Mouse (Mus musculus) neural tube, embryonic 14.5 days (tissue): ENCODE measurements around the gene Msl2. TPM values are rescaled to one million over a fixed set of nuclear protein-coding genes. Genes with fewer than 3 reads are reported as not detected.

Source experiments
- ATAC-seq: fragments of 200-750 bp; cut with Nextera tagmentation; 2 replicates; pipeline ENCODE4 v1.8.0; 2017; ENCODE audit warnings: low read depth, mild to moderate bottlenecking, moderate TSS enrichment, moderate library complexity
- H3K27ac ChIP-seq: fragments of 300-500 bp; sonication (generic); 2 replicates; pipeline ENCODE4 v1.5.1; 2014; ENCODE audit warnings: low read depth, mild to moderate bottlenecking, control low read depth, low read length, moderate library complexity, mixed read lengths
- H3K27me3 ChIP-seq: fragments of 300-500 bp; sonication (generic); 2 replicates; pipeline ENCODE4 v1.6.1; 2014; ENCODE audit warnings: low read length; ENCODE audit not compliant: control insufficient read depth, insufficient read depth
- H3K36me3 ChIP-seq: fragments of 300-500 bp; sonication (generic); 2 replicates; pipeline ENCODE4 v1.6.1; 2014; ENCODE audit warnings: low read length, mixed read lengths; ENCODE audit not compliant: control insufficient read depth, insufficient read depth
- H3K4me1 ChIP-seq: fragments of 300-500 bp; sonication (generic); 2 replicates; pipeline ENCODE4 v1.6.1; 2014; ENCODE audit warnings: low read length; ENCODE audit not compliant: control insufficient read depth, insufficient read depth
- H3K4me2 ChIP-seq: fragments of 300-500 bp; sonication (generic); 2 replicates; pipeline ENCODE4 v1.6.1; 2014; ENCODE audit warnings: mild to moderate bottlenecking, low read depth, low read length, control low read depth
- H3K4me3 ChIP-seq: fragments of 300-500 bp; sonication (generic); 2 replicates; pipeline ENCODE4 v1.5.1; 2014; ENCODE audit warnings: low read depth, low read length, control low read depth, mixed read lengths
- H3K9ac ChIP-seq: fragments of 300-500 bp; sonication (generic); replicated peaks from 2 replicates; pipeline ENCODE4 v1.6.1; 2014; ENCODE audit warnings: low read depth, mild to moderate bottlenecking, control low read depth, low read length, mixed read lengths
- H3K9me3 ChIP-seq: fragments of 300-500 bp; sonication (generic); 2 replicates; pipeline ENCODE4 v1.6.1; 2016; ENCODE audit warnings: low read length; ENCODE audit not compliant: control insufficient read depth
- WGBS: fragments of 180-500 bp; shearing (Covaris S2); extraction: QIAGEN DNeasy Blood & Tissue Kit; methylation state at CpG from one replicate; pipeline ENCODE4 v1.1.7; 2014; 5-methylcytosine and 5-hydroxymethylcytosine counted together
- polyA plus RNA-seq: library from polyadenylated mRNA; unstranded; fragments of >200 nt; fragmentation: Nextera tagmentation; extraction: Ambion mirVana; gene quantifications from 2 replicates; pipeline ENCODE4 v1.2.1, GENCODE M21; 2014

The Msl2 gene
- 7.4 and 7.8 TPM in 2 replicates for polyA plus RNA-seq

DNA sequence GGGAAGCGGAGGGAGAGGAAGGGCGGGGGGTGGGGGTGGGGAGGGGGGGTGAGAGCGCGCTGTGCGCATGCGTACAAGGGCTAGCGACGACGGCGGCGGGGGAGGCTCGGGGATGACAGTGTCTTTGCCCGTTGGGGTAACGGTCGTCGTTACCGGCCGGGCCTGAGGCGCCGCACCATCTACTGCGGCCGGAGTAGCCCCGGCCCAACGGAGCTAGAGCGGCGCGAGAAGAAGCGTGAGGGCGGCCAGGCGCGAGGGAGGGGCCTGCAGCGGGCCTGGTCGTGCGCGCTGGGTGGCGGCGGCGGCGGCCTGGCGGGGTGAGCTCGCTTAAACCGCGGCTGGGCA is at the start of gene Msl2:
TSS of gene Msl2 (plus strand) at position 115 of the 345 bp plus-strand sequence.
- Histone ChIP-seq H3K9me3 (no peaks in the 10 kb centered on the region), H3K4me3 (peak within 1 kb of the TSS; percentile 99), H3K27ac (peak within 1 kb of the TSS; percentile 100), H3K36me3 (no peaks in the 10 kb centered on the region), H3K4me2 (peak within 1 kb of the TSS; percentile 97), H3K4me1 (peaks cover 16% of the 10 kb centered on the region), H3K9ac (peak within 1 kb of the TSS; percentile 99), H3K27me3 (no peaks in the 10 kb centered on the region; the same call in 1 of the 2 replicates)
- 0% methylated on average over 12 of the region's 43 CpGs for WGBS
- peak; percentile 78 for ATAC-seq

DNA sequence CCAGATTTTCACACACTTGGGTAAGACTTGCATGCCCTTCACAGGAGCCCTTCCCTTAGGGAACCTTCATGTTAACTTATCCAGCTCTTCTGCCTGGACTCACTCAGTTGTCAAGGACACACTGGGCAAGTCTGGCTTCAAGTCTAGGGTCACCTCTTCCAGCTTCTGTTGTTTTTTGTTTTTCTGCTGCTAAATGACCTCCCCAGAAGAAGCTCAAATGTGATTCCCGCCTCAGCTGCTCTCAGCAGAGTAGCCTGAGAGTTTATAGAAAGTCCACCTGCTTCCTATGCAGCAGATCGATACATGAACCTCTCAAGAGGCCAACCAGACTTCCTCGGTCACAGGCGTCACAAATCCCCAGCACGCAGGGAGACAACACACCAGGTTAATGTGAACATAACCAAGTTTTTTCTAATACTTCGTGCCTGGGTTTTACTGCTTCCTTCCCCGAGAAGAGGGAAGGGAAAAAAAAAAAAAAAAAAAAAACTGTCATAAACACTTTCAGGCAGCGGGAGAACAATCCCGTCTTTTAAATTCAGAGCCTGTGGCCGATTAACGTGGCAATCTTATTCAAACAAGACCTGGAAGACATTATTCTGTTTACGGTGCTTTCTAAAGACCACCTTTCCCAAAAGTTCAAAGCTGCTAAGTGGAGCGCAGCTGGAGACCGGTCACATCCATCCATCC is 40.0 kb upstream of the Msl2 start:
- Histone ChIP-seq H3K36me3 (no peaks in the 10 kb centered on the region), H3K4me2 (peak overlapping the region; percentile 47), H3K4me1 (peaks cover 12% of the 10 kb centered on the region), H3K9me3 (no peaks in the 10 kb centered on the region), H3K4me3 (peak overlapping the region; percentile 56), H3K27ac (peak overlapping the region; percentile 99), H3K27me3 (no peaks in the 10 kb centered on the region), H3K9ac (peak overlapping the region; percentile 80)
- WGBS: 2% methylated on average over 14 of the region's 14 CpGs
- ATAC-seq: 0 out of 2 replicates have a peak, but pooled peaks have one; percentile 4

DNA sequence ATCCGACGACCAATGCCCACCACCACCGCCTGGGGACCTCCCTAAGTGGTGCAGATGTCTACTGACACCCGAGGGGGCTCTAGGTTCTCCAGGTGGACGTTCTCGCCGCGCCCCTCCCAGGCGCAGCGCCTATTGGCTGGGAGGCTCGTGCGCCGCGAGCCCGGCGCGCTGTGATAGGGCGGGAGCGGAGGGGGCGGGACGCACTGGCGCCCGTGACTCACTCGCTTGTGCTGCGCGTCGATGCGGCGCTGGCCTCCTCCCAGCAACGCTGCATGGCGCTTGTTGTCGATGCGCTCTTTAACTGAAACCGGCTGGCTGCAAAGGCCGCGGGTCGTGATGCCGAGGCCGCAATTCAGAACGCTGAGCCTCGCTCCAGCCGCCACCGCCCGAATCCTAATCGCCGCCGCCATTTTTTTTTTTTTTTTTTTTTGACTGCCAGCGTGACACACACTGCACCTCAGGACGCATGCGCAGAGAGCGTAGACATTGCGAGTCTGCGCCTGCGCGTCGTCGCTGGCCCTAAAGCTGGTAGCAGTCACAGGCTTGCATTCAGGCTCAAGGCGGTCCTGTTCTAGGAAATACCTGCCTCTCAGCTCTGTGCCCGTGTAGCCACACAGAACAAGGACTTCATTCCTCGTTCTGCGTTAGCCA is 39.3 kb upstream of the Msl2 start, which contains the start of gene Pccb:
TSS of gene Pccb (minus strand) at position 451 of the 651 bp plus-strand sequence.
- Histone ChIP-seq H3K4me2 (peak within 1 kb of the TSS; percentile 62), H3K27ac (peak within 1 kb of the TSS; percentile 99), H3K4me1 (peaks cover 12% of the 10 kb centered on the region), H3K27me3 (no peaks in the 10 kb centered on the region), H3K36me3 (no peaks in the 10 kb centered on the region), H3K4me3 (peak within 1 kb of the TSS; percentile 56), H3K9ac (peak within 1 kb of the TSS; percentile 80), H3K9me3 (no peaks in the 10 kb centered on the region)
- WGBS: under 1% methylated on average over 61 of the region's 61 CpGs
- ATAC-seq: peak; percentile 100

DNA sequence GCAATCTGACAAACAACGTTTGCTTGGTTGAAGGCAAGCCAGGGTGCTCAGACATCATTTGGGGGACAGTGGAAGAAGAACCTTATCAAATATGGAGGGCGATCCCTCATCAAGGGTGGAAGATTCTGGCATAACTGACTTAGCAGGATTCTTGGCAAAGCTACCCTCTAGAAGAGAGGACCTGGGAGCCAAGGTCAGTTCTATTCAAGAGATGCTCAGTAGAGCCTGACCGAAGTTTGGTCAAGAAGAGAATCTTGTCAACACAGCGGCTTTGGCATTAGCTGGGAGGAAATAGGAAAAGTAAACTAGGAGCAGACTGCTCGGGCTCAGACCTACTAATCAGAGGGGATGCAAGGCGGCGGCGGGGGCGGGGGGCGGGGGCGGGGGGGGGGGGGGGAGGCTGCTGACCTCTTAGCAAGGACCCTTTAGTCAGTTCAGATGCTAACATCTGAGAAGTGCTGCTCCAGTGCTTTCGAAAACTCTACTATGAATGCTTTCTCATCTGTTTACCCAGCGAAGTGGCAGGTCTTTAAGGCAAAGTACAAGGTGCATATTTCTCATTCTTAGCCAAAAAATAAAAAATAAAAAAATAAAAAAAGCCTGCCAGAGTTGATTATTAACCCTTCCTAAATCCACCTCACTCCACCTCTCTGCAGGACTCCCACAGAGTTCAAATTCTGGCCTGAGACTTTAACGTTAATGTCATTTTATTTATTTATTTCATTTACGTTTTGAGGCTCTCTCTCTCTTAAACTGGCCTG is 37.9 kb upstream of the Msl2 start:
- no peak for ATAC-seq
- H3K27ac ChIP-seq: no peak overlapping the region
- 87% methylated on average over 14 of the region's 15 CpGs for WGBS

DNA sequence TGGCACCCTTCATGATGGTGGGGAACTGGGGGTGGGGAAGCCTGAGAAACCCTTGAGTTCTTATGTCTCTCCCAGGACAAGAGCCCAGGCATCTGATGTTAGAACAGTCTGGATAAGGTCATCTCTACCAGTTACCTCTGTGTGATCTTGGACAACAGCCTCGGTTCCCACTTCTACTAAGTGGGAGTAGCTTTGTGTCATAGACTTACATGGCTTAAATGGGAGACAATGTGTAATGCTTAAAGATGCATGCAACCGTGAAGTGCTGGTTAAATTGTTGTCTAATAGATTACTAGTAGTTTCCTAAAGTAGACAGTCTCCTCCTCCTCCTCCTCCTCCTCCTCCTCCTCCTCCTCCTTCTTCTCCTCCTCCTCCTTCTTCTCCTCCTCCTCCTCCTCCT is 37.0 kb upstream of the Msl2 start:
- Histone ChIP-seq H3K4me2 (no peak overlapping the region), H3K9ac (no peak overlapping the region), H3K4me1 (peaks cover 12% of the 10 kb centered on the region), H3K9me3 (no peaks in the 10 kb centered on the region), H3K27me3 (no peaks in the 10 kb centered on the region), H3K4me3 (no peak overlapping the region), H3K36me3 (no peaks in the 10 kb centered on the region), H3K27ac (no peak overlapping the region)
- no peak for ATAC-seq
- 84% methylated on average over 2 of the region's 2 CpGs for WGBS

More for the DNA sequence above, 37.9 kb upstream of the Msl2 start:
- Histone ChIP-seq H3K4me3 (no peak overlapping the region), H3K9ac (no peak overlapping the region), H3K4me1 (peaks cover 12% of the 10 kb centered on the region), H3K9me3 (no peaks in the 10 kb centered on the region), H3K27me3 (no peaks in the 10 kb centered on the region), H3K4me2 (no peak overlapping the region), H3K36me3 (no peaks in the 10 kb centered on the region)

DNA sequence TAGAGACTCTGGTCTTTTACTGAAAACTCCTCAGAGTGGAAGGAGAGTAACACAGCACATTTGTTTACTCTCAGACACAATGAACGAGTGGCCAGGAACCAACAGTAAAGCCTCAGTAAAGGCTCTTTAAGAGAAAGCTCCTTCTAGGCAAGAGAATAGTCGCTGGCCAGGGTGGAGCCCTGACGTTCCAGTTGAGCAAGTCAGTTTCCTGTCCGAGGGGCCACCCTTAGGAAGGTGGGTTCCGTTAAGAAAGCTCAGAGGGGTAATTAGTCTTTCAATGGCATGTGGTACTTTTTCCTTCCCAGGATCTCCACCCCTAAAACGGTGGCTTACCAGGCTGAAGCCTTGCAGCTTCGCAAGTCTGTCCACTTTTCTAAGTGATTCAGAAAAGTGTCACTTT is 36.5 kb upstream of the Msl2 start:
- H3K27me3 ChIP-seq: no peaks in the 10 kb centered on the region
- H3K9ac ChIP-seq: no peak overlapping the region
- no peaks in the 10 kb centered on the region for H3K9me3 ChIP-seq
- H3K36me3 ChIP-seq: no peaks in the 10 kb centered on the region
- H3K4me3 ChIP-seq: no peak overlapping the region
- 44% methylated on average over 7 of the region's 7 CpGs for WGBS
- peaks cover 12% of the 10 kb centered on the region for H3K4me1 ChIP-seq
- H3K27ac ChIP-seq: no peak overlapping the region
- no peak for ATAC-seq
- H3K4me2 ChIP-seq: no peak overlapping the region

DNA sequence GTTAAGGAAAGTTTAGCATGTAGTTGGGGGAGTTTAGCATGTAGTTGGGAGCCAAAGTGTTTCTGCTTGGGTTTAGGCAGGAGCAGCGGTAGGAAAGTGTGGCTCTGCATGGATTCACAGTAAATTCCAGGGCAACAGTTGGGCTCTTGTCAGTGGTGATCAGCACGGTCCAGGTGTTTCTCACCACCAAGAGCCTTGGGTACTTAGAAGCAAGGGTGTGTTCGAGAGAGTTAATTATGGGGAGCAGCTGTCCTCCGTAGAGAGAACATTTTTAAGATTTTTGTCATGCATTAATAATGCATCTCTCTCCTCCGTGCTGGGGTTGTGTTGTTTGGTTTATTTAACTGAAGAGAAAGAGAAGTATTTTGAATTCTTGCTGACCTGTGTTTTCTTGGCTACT is 35.3 kb upstream of the Msl2 start:
- 87% methylated on average over 5 of the region's 5 CpGs for WGBS
- no peak overlapping the region for H3K27ac ChIP-seq
- H3K4me2 ChIP-seq: no peak overlapping the region

DNA sequence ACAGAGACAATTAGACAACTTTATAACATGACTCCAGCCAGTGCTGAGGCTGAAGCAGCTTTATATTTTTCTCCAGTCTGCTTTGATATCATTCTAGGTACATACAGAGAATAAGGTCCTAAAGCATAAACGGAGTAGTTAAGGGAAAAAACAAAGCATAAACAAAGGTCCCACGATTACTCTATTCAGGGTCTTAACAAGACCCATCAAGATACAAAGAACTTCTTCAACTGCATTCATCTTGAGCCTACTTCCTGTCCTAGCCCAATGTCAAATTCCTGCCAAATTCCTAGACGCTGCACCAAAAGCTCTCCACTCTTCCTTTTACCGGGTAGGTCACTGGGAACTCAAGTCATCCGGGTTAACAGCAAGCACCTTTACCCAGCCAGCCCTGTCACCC is 32.4 kb upstream of the Msl2 start:
- no peak for ATAC-seq
- H3K27ac ChIP-seq: no peak overlapping the region
- H3K36me3 ChIP-seq: no peaks in the 10 kb centered on the region
- no peaks in the 10 kb centered on the region for H3K27me3 ChIP-seq
- H3K4me2 ChIP-seq: no peak overlapping the region
- H3K4me3 ChIP-seq: no peak overlapping the region
- H3K9ac ChIP-seq: no peak overlapping the region
- no peaks in the 10 kb centered on the region for H3K4me1 ChIP-seq
- WGBS: 81% methylated on average over 5 of the region's 5 CpGs
- H3K9me3 ChIP-seq: no peaks in the 10 kb centered on the region

More for the DNA sequence above, 35.3 kb upstream of the Msl2 start:
- peaks cover 8% of the 10 kb centered on the region for H3K4me1 ChIP-seq
- no peaks in the 10 kb centered on the region for H3K27me3 ChIP-seq
- ATAC-seq: no peak
- no peaks in the 10 kb centered on the region for H3K9me3 ChIP-seq
- H3K9ac ChIP-seq: no peak overlapping the region
- no peak overlapping the region for H3K4me3 ChIP-seq
- no peaks in the 10 kb centered on the region for H3K36me3 ChIP-seq

DNA sequence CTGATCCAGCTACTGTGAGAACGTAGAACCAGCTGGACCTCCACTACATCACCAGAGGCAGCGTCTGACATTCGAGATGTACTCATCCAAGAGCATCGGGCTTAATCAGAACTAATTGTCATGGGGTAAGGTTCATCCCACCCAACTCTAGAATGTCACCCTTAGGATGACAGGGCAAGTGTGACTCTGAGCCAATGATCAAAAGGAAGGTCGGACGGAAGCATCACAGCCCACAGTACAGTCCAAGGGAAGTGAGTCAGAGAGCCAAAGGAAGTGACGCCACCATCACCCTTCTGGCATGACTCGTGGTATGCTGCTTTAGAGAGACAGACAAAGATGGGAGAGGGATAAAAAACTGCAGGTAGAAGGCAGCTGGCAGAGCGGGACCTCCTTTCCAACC is 31.7 kb upstream of the Msl2 start:
- H3K4me1 ChIP-seq: no peaks in the 10 kb centered on the region
- H3K27ac ChIP-seq: no peak overlapping the region
- H3K4me2 ChIP-seq: no peak overlapping the region
- no peaks in the 10 kb centered on the region for H3K27me3 ChIP-seq
- H3K9ac ChIP-seq: no peak overlapping the region
- H3K36me3 ChIP-seq: no peaks in the 10 kb centered on the region
- WGBS: 88% methylated on average over 9 of the region's 9 CpGs
- no peak for ATAC-seq
- H3K4me3 ChIP-seq: no peak overlapping the region
- no peaks in the 10 kb centered on the region for H3K9me3 ChIP-seq
